In the genomic region with DNA sequence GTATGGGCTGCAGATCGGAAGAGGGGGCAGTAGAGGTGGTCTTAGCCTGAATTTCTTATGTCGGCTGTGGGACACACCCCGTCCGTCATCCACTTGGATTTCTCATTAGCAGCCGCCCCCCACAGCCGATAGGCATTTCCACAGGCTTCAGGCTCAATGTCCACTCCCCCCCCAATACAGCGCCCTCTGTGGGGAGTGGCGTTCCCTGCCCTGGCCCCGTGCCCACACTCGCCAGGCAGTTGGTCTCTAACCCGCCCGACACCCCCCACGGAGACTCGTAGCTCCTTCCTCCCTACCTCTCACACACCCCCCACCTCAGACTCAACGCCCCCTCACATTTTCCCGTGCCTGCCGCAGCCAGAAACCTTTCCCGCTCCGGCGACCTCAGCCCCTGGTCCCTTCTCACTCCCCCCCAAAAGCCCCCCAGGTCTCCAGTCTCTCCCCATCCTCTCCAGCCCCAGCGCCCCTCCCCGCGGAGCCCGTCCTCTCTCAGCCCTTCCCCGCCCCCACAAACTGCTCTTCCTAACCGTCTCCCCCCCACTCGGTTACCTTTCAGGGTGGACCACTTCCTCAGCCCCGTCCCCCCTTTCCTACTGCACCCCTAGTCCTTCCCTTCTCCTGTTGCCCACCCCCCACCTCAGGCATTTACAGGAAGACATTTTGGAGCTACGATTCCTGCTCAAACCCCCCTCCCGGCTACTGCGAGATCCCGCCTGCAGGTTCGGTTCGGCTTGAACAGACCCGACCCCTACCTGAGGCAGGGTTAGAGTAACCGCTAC, we compare ENCODE assay signal across 8 mouse cellular contexts. TPM values are rescaled to one million over a fixed set of nuclear protein-coding genes. Genes with fewer than 3 reads are reported as not detected.
DNase-seq lines count a peak whose midpoint lies in the region; ATAC-seq and TF ChIP-seq lines count a peak whose summit lies in the region.

No protein-coding gene starts in this region.

- H3K27ac ChIP-seq in cerebellum, adult 2 months (ENCODE audit: insufficient read depth, low read length): peak overlapping the region; percentile 98
- peak overlapping the region; percentile 83 for H3K27ac ChIP-seq in hindbrain, embryonic 16.5 days (ENCODE audit: low read depth, low read length)
- peak overlapping the region; percentile 49 for H3K27ac ChIP-seq in macrophage

- WGBS in cerebellum, adult 2 months: 11% methylated on average over 28 of the region's 36 CpGs
- WGBS in hindbrain, embryonic 16.5 days: 28% methylated on average over 28 of the region's 36 CpGs
- WGBS in macrophage (ENCODE audit: missing documents): 31% methylated on average over 30 of the region's 36 CpGs

- no peak for TF ChIP-seq POLR2A in cerebellum, adult 2 months (IDR thresholded peaks at IDR 0.05; ENCODE audit: borderline replicate concordance, insufficient read depth, low read length)

- TF ChIP-seq CTCF in cerebellum, adult 2 months (IDR thresholded peaks at IDR 0.05; ENCODE audit: borderline replicate concordance, insufficient read depth, low read depth, low read length): peak; percentile 43; the same call in 1 of the 2 replicates

- H3K27me3 ChIP-seq in cerebellum, adult 2 months (ENCODE audit: control insufficient read depth, insufficient read depth, low read length): no peaks in the 10 kb centered on the region
- no peaks in the 10 kb centered on the region for H3K27me3 ChIP-seq in hindbrain, embryonic 16.5 days (replicated peaks; ENCODE audit: control insufficient read depth, insufficient read depth, low read length)

- H3K9me3 ChIP-seq in hindbrain, embryonic 16.5 days (ENCODE audit: control insufficient read depth, low read length): no peaks in the 10 kb centered on the region

- DNase-seq in Muller cell, postnatal 12 days (ENCODE audit: inconsistent ontology term): peak; percentile 46
- DNase-seq in cerebellum, adult 2 months: peak; percentile 59 to 66
- peak; percentile 22 for DNase-seq in frontal cortex, postnatal 36 days (ENCODE audit: low spot score in 2 of 2)
- DNase-seq in left cerebral cortex, adult 9 months (ENCODE audit: low spot score in 2 of 2): peak; percentile 14 to 40
- peak; percentile 26 to 29 for DNase-seq in right cerebral cortex, adult 2 months (ENCODE audit: low spot score in 2 of 2)
- peak; percentile 40 to 69 for DNase-seq in urinary bladder, postnatal 4 days (ENCODE audit: low spot score in 2 of 2)

- H3K36me3 ChIP-seq in hindbrain, embryonic 16.5 days (ENCODE audit: control insufficient read depth, insufficient read depth, low read length): no peaks in the 10 kb centered on the region
- H3K36me3 ChIP-seq in macrophage (ENCODE audit: inconsistent target): no peaks in the 10 kb centered on the region

- peak overlapping the region; percentile 100 for H3K4me3 ChIP-seq in cerebellum, adult 2 months (replicated peaks; ENCODE audit: insufficient read depth, low read depth, low read length)
- H3K4me3 ChIP-seq in hindbrain, embryonic 16.5 days (ENCODE audit: low read length): peak overlapping the region; percentile 59
- peak overlapping the region; percentile 57 for H3K4me3 ChIP-seq in macrophage (ENCODE audit: inconsistent target)

- ATAC-seq in hindbrain, embryonic 16.5 days: no peak

- H3K79me2 ChIP-seq in macrophage (ENCODE audit: inconsistent target): no peaks in the 10 kb centered on the region; the same call in 1 of the 2 replicates

- peak overlapping the region; percentile 71 for H3K9ac ChIP-seq in hindbrain, embryonic 16.5 days (ENCODE audit: low read depth, low read length)

- H3K4me1 ChIP-seq in cerebellum, adult 2 months (ENCODE audit: control insufficient read depth, insufficient read depth, low read length): no peaks in the 10 kb centered on the region
- peaks cover 10% of the 10 kb centered on the region for H3K4me1 ChIP-seq in hindbrain, embryonic 16.5 days (ENCODE audit: control insufficient read depth, insufficient read depth, low read depth, low read length)

- H3K4me2 ChIP-seq in hindbrain, embryonic 16.5 days (ENCODE audit: low read length): peak overlapping the region; percentile 79

RNA-seq across cellular contexts. Expression of gene Zmym3, which starts 1.5 kb away (rescaled TPM):
- 148 and 174 TPM in 2 replicates for polyA plus RNA-seq in cerebellum, adult 2 months (2012; rRNA removed)
- 90.6 and 91.5 TPM in 2 replicates for polyA plus RNA-seq in hindbrain, embryonic 16.5 days (2015; fragmentation: Nextera tagmentation; extraction: Ambion mirVana)
- 100 to 1,000 TPM in 9 of 26 experiments, 10 to 100 TPM in 16, 1 to 10 TPM in 1; 9.7 to 160 (median 76.3) TPM for total RNA-seq in macrophage (2018; cell fraction: chromatin; rRNA removed)
- total RNA-seq in macrophage (2018; cell fraction: cytosol; rRNA removed): 10 to 100 TPM in 21 of 26 experiments, 1 to 10 TPM in 5; 5.9 to 23.0 (median 14.6) TPM
- 10 to 100 TPM; 10.9 to 82.0 (median 40.1) TPM for total RNA-seq in macrophage (2018; cell fraction: nucleus; rRNA removed)
- 11.5 to 20.5 TPM (median 15.3 TPM) in 3 replicates for polyA plus RNA-seq in macrophage (2018)

RNA-seq across cellular contexts. Expression of gene Nono, which starts 10.0 kb away (rescaled TPM):
- polyA plus RNA-seq in cerebellum, adult 2 months (2012; rRNA removed): 129 and 136 TPM in 2 replicates
- 256 and 286 TPM in 2 replicates for polyA plus RNA-seq in hindbrain, embryonic 16.5 days (2015; fragmentation: Nextera tagmentation; extraction: Ambion mirVana)
- total RNA-seq in macrophage (2018; cell fraction: chromatin; rRNA removed): 100 to 1,000 TPM in 23 of 26 experiments, 10 to 100 TPM in 3; 66.2 to 595 (median 270) TPM
- total RNA-seq in macrophage (2018; cell fraction: cytosol; rRNA removed): 100 to 1,000 TPM; 108 to 198 (median 150) TPM
- total RNA-seq in macrophage (2018; cell fraction: nucleus; rRNA removed): 100 to 1,000 TPM in 21 of 26 experiments, 10 to 100 TPM in 5; 74.7 to 411 (median 200) TPM
- polyA plus RNA-seq in macrophage (2018): 169 to 225 TPM (median 178 TPM) in 3 replicates

RNA-seq across cellular contexts. Expression of gene Itgb1bp2, which starts 29.8 kb away (rescaled TPM):
- 2.0 and 2.9 TPM in 2 replicates for polyA plus RNA-seq in cerebellum, adult 2 months (2012; rRNA removed)
- 0.78 and 7.2 TPM in 2 replicates for polyA plus RNA-seq in hindbrain, embryonic 16.5 days (2015; fragmentation: Nextera tagmentation; extraction: Ambion mirVana)
- 10 to 100 TPM in 10 of 26 experiments, 1 to 10 TPM in 15, under 1 TPM in 1; 0.99 to 22.5 (median 9.4) TPM for total RNA-seq in macrophage (2018; cell fraction: chromatin; rRNA removed)
- under 1 TPM in 11 of 26 experiments, not detected in 15; 0.10 to 0.44 (median 0.24) TPM for total RNA-seq in macrophage (2018; cell fraction: cytosol; rRNA removed)
- total RNA-seq in macrophage (2018; cell fraction: nucleus; rRNA removed): 10 to 100 TPM in 2 of 26 experiments, 1 to 10 TPM in 22, under 1 TPM in 1, not detected in 1; 0.92 to 15.4 (median 4.5) TPM
- 0.35 TPM in 1 of 3 replicates, not detected in the others for polyA plus RNA-seq in macrophage (2018)

RNA-seq across cellular contexts. Expression of gene Gjb1, which starts 43.0 kb away (rescaled TPM):
- 69.2 and 83.3 TPM in 2 replicates for polyA plus RNA-seq in cerebellum, adult 2 months (2012; rRNA removed)
- 1.3 and 2.2 TPM in 2 replicates for polyA plus RNA-seq in hindbrain, embryonic 16.5 days (2015; fragmentation: Nextera tagmentation; extraction: Ambion mirVana)
- total RNA-seq in macrophage (2018; cell fraction: chromatin; rRNA removed): not detected
- not detected for total RNA-seq in macrophage (2018; cell fraction: cytosol; rRNA removed)
- total RNA-seq in macrophage (2018; cell fraction: nucleus; rRNA removed): not detected
- polyA plus RNA-seq in macrophage (2018): not detected in 3 replicates
